Mouse (Mus musculus): Measurements from ENCODE around the gene Hoxc9.

Hoxc9 gene

GRCm38 (mm10) chr15:103032646-103033575 is 56.7 kb downstream of the Hoxc9 start:
- no peak for TF ChIP-seq GATA4 (IDR thresholded peaks at IDR 0.05; ENCODE audit: insufficient replicate concordance, low read length)

- no peak for TF ChIP-seq GATA4 (IDR thresholded peaks at IDR 0.05; ENCODE audit: insufficient replicate concordance, low read length)
Observed at GRCm38 (mm10) chr15:103034043-103034806, 58.0 kb downstream of the Hoxc9 start.

All from liver, adult (tissue).